Mouse (Mus musculus): ENCODE results near the gene Aamp.
"Not testable (repeated sequence)": the region's sequence is repeated elsewhere in the genome, so short reads cannot be mapped to it uniquely, and the experiment has no call there.

The Aamp gene

GRCm38 (mm10) chr1:74284543-74285160, at the start of gene Aamp, which contains the start of gene Pnkd:
Gene Aamp (minus strand): TSS chr1:74284738.
Gene Pnkd (plus strand): TSS chr1:74284930.
- peak; percentile 97 for DNase-seq (ENCODE audit: low spot score)

GRCm38 (mm10) chr1:74332930-74333329, 48.4 kb upstream of the Aamp start:
- no peak for DNase-seq (ENCODE audit: low spot score)

- DNase-seq (ENCODE audit: low spot score): peak; percentile 83
These were observed 47.8 kb upstream of the Aamp start for GRCm38 (mm10) chr1:74332241-74332763.

- DNase-seq (ENCODE audit: low spot score): no peak
These were observed 46.6 kb upstream of the Aamp start for GRCm38 (mm10) chr1:74331046-74331681.

GRCm38 (mm10) chr1:74329899-74330431, 45.4 kb upstream of the Aamp start:
- DNase-seq (ENCODE audit: low spot score): no peak

- DNase-seq (ENCODE audit: low spot score): not testable (repeated sequence)
These were observed 42.4 kb upstream of the Aamp start for GRCm38 (mm10) chr1:74326916-74327315.

GRCm38 (mm10) chr1:74321396-74321795, 36.9 kb upstream of the Aamp start:
- DNase-seq (ENCODE audit: low spot score): no peak

GRCm38 (mm10) chr1:74318711-74319110, 34.2 kb upstream of the Aamp start:
- DNase-seq (ENCODE audit: low spot score): no peak

GRCm38 (mm10) chr1:74316114-74316827, 31.7 kb upstream of the Aamp start:
- no peak for DNase-seq (ENCODE audit: low spot score)

- no peak for DNase-seq (ENCODE audit: low spot score)
These were observed 30.3 kb upstream of the Aamp start for GRCm38 (mm10) chr1:74314796-74315195.

- DNase-seq (ENCODE audit: low spot score): no peak
These were observed 28.6 kb upstream of the Aamp start for GRCm38 (mm10) chr1:74313049-74313692.

- no peak for DNase-seq (ENCODE audit: low spot score)
These were observed 25.2 kb upstream of the Aamp start for GRCm38 (mm10) chr1:74309767-74310166.

GRCm38 (mm10) chr1:74308001-74308964, 23.7 kb upstream of the Aamp start:
- no peak for DNase-seq (ENCODE audit: low spot score)

- DNase-seq (ENCODE audit: low spot score): no peak
These were observed 22.6 kb upstream of the Aamp start for GRCm38 (mm10) chr1:74307146-74307545.

GRCm38 (mm10) chr1:74305522-74305921, 21.0 kb upstream of the Aamp start, which contains the start of gene Tmbim1:
Gene Tmbim1 (minus strand): TSS chr1:74305622.
- DNase-seq (ENCODE audit: low spot score): no peak

- no peak for DNase-seq (ENCODE audit: low spot score)
These were observed 20.4 kb upstream of the Aamp start for GRCm38 (mm10) chr1:74304946-74305345.

- DNase-seq (ENCODE audit: low spot score): no peak
These were observed 19.8 kb upstream of the Aamp start for GRCm38 (mm10) chr1:74304339-74304790.

GRCm38 (mm10) chr1:74303509-74304338, 19.2 kb upstream of the Aamp start:
- DNase-seq (ENCODE audit: low spot score): peak; percentile 50

GRCm38 (mm10) chr1:74302835-74303234, 18.3 kb upstream of the Aamp start:
- DNase-seq (ENCODE audit: low spot score): no peak

- no peak for DNase-seq (ENCODE audit: low spot score)
These were observed 17.7 kb upstream of the Aamp start for GRCm38 (mm10) chr1:74302229-74302628.

Data from urinary bladder, postnatal 10 days (tissue).